Mouse (Mus musculus) hematopoietic stem cell, adult 5-6 weeks (primary cell): ENCODE data around the gene Snrpd2. TPM values are rescaled to one million over a fixed set of nuclear protein-coding genes. Genes with fewer than 3 reads are reported as not detected.

Source experiments
- ATAC-seq, 2 experiments: fragments of 125-278 bp in 1 of 2; replicated peaks in 1 of 2; 2 replicates each; pipeline ENCODE4 v1.8.0; 2016 to 2017; ENCODE audit warnings: inconsistent platforms in 2 of 2, mild to moderate bottlenecking in 2 of 2, moderate number of reproducible peaks in 2 of 2, low read depth in 1 of 2, moderate TSS enrichment in 1 of 2; ENCODE audit not compliant: low FRiP score in 2 of 2, poor library complexity in 2 of 2, severe bottlenecking in 2 of 2, insufficient read depth in 1 of 2, low TSS enrichment in 1 of 2
- total RNA-seq: library from RNA; stranded (forward); fragments of 172-1452, 232-1000 nt; gene quantifications from 2 replicates; pipeline ENCODE4 v1.2.3, GENCODE M21; 2017

Gene Snrpd2
- total RNA-seq, 1 experiment from 2014 or later, result 55.1 TPM

DNA sequence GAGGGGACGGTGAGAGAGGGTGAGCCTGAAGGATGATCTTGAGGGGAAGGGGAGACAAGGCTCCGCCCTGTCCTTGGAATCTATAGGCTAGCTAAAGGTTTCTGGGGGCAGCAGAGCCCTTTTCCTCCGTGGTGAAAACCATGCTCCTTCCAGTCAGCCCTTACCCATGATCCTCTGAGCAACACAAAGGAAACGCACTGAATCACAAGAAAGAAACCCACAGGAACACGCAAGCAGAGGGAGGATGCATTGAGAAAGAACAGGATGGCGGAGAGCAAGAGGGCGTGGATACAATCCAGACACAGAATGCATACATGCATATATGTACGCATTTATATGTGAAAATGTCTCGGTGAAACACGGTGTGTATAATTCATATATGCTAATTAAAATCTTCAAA, 20.0 kb downstream of the Snrpd2 start:
- ATAC-seq, result no peak

DNA sequence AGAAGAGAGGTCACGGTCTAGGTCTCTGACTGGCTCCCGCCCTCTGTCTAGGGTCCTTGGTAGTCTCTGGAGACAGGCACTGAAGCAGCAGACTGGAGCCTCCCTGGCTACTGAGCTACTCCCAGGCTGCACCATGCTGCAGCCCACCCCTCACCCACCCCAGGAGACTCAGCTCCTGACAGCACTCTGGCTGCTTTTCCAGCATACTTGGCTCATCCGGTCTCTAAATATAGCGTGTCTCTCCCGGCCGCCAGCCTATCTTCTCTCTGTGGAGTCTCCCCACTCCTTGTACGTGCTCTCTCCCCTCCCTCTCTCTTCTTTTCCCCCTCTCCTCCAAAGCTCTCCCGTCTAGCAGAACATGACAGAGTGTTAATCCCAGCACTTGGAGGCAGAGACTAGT, 20.6 kb downstream of the Snrpd2 start:
- no peak for ATAC-seq

DNA sequence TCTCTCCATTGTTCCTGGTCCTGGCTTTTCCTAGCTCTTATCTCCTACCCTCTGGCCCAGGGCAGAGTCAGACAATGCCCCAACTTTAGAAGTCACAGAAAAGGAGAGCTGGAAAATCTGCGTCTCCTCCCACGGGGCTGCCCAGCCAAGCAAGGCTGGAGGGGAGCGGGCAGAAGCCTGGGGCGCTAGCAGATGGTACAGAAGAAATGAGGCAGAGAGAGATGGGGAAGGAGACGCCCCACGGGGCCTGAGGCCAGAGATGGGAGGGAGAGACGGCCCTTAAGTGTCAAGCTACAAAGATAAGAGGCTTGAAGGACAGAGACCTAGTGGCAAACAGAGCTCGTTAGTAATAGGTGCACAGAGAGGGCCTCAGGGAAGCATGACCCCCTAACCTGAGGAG, 22.3 kb downstream of the Snrpd2 start:
- ATAC-seq, result no peak

DNA sequence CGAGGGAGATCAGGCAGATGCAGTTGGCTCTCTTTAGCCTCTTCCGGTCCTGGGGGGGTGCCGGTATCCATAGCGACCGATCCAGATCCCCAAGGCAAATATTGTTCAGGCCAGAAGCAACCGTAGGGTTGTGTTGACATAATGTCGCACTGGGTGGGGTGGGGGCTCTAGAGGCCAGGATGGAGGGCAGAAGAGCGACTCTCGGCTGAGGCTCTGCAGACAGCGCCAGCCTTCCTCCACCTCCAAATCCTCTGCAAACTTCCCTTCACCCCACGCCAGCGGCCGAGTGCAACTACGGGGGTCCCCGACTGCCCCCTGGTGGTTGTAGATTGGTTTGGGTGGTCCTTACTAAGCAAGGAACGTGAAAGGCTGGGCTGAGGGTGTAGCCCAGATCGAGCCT, 23.4 kb downstream of the Snrpd2 start:
- peak; percentile 82 to 86 for ATAC-seq

DNA sequence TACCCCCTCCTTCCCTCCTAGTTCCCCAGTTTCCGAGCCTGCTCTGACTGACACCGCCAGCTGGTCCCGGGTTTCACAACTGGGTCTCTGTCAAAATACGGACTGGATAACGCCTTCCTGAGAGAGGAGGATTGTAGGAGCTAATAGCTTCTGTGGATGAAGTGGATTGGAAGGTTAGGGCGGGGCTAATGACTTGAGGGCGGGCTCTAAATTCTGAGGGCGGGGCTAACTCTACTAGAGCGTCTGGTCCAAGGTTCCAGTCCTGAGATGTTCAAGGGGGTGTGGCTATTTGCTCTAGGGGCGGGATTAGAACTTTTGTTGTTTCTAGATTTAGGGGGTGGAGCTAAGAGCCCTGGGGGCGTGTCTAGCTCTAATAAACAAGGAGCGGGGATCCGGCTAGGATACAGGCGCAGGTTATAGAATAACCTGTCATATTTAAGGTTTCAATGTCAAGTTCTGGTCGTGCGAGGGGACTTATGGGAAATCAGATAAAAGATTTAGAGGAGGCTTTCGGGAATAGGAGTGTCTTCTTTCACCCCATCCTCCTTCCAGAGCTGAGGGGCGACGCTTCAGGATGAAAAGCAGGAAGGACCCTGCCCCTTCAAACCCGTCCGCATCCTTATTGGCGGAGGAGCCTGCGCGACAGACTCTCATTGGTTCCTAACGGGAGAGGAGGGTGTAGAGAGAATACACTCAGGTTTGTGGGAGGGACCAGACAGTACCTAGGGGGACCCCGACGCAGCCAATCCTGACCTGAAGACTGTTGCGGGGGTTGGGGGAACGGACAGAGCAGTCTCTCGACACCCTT, 26.4 kb downstream of the Snrpd2 start, which contains the start of gene Eml2:
Gene Eml2, plus strand, starts transcription at position 714 of the 808 bp plus-strand sequence.
- ATAC-seq, result no peak

DNA sequence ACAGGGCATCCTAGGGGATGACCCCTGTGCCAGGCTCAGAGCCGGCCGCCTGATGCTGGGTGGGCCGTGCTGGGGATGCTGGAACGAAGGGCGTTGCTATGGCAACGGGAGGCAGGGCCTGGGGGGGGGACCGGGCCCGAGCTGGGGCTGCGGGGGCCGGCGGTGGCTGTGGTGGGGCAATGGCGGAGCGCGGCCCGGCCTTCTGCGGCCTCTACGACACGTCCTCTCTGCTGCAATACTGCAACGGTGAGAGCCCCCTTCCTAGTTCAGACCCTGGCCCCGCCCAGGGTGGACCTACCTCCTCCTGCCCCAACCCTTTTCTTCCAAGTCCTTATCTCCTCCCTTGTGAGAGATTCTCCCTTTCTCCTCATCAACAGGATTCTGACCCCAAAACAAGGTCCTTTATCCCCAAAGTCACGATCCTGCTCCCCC, 27.0 kb downstream of the Snrpd2 start:
- no peak for ATAC-seq

DNA sequence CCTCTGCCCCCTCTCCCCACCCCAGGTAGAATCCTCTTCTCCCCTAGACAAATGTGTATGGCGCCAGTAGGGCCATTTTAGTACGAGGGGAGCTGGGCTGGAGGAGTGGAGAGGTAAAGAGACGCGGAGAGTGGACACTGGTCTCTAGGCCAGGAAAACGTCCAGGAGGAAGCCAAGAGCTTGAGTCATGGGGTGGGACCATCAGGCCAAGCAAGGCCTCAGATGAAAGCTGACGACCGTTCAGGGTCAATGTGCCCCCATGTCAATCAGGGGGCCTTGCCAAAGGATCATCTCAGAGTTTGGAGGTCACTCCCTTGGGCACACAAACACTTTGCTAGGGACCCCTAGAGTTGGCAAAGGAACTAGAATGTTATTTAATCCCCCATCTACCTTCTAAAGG, 27.7 kb downstream of the Snrpd2 start:
- no peak for ATAC-seq

DNA sequence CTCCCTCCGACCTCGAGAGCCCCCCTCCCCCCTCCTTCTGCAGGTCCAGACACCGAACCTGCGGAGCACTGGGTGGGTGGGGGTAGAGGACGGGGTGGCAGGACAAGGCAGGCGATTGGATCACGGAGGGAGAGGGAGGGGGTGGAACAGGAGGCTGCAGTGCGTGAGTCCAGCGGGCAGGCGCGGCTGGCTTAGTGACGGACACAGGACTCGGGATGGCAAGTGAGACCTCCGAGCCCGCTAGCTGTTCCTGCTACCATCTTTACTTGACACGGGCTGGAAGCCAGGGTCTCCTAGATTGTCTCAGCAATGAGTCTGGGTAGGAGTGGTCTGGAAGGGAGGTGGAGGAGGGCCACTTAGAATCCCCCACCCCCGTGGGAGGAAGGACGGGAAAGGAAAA, 28.5 kb downstream of the Snrpd2 start:
- ATAC-seq, result no peak

DNA sequence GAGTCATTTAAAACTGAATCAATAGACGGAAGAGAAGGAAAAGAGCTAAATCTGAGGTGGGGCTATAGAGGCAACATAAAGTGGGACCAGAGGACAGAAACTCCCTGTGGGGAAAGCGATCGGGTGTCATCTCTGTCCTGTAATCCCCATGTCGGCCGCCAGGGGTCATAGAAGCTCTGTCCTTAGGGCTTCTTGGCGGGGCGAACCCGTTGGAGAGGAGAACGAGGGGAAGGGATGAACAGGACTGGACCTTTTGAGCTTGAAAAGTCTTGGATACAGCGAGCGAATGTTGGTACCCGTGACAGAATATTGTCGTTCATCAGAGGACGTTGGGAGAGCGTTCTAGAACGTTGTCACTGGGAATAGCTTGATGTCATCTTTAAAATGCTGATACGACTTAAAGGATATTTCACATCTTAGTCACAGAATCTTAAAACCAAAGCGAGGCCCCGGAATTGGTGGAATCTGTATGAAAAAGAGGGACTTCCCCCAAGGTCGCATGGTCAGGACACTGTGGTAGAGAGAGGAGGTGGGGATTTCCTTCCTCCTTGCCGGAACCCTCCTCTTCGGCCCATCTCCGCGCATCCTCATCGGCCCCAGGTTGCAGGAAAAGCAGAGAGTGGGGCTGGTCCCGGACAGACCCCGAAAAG, 29.0 kb downstream of the Snrpd2 start:
- peak in 1 of 2 experiments; percentile 38; a peak in 1 of 4 replicates for ATAC-seq

DNA sequence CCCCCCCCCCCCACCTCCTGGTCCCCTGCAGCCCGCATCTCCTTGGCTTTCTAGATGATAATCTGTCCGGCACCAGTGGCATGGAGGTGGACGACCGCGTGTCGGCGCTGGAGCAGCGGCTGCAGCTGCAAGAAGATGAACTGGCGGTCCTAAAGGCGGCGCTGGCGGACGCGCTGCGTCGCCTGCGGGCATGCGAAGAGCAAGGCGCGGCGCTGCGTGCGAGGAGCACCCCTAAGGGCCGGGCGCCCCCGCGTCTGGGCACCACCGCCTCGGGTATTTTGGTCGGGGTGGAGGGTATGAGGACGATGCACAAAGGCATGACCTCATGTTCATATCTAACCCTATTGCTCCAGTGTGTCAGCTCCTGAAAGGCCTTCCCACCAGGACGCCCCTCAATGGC, 29.7 kb downstream of the Snrpd2 start:
- ATAC-seq, result peak; percentile 28 to 51; a peak in 2 of 4 replicates

DNA sequence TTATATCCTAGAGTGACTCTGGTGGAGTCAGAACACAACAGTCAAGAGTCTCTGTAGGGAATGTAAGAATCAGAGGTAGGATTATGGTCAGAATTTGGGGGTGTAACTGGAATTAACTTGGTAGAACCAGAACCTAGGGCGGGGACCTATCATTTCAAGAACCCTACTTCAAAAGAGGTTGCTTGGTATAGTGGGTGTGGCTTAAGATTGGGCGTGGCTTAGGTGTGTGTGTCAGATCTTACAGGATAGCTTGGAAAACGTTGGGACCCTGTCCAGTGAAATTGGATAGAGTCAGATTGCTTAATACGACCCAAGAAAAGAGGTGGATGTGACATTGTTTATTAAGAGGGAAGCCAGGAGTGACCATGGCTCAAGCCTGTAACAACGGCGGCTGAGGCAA, 30.4 kb downstream of the Snrpd2 start:
- ATAC-seq, result no peak

DNA sequence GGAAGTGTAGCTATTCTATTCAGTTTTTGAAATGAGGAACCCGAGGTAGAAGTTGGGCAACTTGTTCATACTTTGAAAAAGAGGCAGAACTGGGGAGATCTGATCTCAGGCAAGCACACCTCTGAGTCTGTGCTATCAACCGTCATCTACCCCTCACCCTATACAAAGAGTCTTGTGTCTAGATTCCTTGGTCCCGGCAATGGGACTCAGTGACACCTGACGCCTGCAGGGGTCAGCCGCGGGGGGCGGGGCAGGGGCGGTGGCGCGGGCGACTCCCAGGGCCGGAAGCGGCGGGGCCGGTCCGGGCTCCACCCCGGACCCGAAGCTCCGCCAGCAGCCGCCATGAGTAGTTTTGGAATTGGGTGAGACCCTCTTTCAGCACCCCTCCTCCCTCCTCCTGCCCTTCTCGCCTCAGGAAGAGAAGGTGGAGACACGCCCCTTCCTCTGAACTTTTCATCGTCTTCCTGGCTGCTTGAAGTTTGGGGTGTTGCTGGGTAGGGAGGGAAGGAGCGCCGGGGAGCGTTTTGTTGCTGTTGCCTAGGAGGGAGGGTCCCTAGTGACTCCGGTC, 31.4 kb downstream of the Snrpd2 start:
- ATAC-seq, result peak; percentile 43 to 50

DNA sequence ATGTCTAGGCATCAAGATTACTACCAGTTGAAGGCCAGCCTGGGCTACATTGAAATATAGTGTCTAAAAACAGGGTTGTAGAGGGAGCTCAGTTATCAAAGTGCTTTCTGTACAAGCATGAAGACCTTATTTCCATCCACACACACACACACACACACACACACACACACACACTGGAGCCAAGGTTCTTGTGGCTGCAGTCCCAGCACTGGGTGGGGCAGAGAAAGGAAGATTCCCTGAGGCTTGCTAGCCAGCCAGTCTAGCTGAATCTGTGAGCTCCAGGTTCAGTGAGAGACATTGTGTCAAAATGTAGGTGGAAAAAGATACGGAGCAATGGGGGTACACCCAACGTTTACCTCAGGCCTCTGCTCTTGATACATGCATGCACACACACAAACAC, 34.7 kb downstream of the Snrpd2 start:
- no peak for ATAC-seq

DNA sequence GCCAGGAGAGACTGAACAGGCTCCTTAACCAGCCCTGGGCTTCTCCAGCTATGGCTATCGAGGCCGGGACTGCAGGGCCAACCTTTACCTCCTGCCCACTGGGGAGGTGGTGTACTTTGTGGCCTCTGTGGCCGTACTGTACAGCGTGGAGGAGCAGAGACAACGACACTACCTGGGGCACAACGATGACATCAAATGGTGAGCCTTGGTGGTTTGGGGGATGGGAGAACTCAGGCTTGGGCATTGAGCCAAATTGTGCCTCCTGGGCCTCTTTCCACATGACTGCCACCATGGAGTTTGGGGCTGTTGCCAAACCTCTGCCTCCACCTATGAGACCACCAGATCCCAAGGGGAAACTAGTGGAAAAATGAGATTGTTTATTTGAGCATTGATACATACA, 35.2 kb downstream of the Snrpd2 start:
- no peak for ATAC-seq

DNA sequence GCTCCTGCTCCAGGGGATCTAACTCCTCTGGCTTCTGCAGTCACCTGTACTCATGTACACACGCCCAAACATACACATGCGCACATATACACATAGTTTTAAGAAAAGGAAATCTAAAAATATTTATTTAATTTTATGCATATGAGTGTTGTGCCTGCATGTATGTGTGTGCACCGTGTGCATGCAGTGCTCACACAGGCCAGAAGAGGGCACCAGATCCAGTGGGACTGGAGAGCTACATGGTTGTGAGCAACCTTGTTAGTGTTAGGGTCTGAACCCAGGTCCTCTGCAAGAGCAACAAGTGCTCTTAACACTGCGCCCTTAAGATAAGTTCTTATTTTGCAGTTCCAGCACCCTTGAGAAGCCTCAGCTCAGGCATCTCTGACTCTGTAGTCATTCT, 45.2 kb downstream of the Snrpd2 start:
- ATAC-seq, result no peak

DNA sequence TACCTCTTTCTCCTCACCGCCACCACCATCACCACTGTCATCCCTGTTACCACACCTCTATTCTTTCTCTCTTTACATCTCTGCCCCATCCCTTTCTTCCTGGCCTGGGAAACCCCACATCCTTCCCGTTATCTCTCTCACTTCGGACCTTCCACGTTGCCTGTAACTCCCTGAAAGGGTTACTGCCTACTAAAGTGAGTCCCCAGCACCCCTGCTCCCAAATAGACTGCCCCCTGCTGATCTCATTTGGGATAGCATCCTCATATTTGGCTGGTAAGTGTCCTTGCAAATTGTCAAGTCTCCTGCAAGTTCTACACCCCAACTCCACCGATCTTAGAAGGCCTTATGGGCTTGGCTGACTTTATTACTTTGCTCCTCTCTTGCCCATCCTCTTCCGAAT, 47.2 kb downstream of the Snrpd2 start:
- ATAC-seq, result peak in 1 of 2 experiments; percentile 54; a peak in 1 of 4 replicates

DNA sequence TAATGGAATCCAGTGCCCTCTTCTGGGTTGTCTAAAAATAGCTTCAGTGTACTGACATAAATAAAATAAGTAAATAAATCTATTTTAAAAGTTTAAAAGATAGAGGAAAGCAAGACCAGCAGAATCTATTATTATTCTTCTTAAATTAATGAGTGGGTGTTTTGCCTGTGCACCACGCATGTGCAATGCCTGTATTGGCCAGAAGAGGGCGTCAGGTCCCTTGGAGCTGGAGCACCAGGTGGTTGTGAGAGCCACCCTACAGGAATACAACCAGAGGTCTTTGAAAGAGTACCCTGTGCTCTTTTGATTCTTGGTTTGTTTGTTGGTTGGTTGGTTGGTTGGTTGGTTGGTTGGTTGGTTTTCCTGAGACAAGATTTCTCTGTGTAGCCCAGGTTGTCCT, 48.5 kb downstream of the Snrpd2 start:
- no peak; a peak in 1 of 4 replicates for ATAC-seq

DNA sequence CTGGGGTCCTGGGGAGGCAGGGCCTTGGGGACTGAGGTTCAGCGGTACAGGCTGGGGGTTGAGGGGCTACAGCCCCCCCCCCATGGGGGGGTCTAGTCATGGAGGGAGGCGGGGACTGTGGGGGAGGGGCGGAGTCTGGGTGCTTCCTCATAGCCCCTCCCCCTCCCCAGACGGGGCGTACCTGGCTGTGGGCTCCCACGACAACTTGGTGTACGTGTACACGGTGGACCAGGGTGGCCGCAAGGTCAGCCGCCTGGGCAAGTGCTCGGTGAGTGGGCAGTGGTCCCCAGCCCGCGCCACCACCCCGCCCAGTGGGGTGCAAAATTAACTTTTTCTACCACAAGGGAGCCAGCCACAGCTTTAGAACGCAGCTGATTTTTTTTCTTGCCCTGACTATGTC, 52.1 kb downstream of the Snrpd2 start:
- no peak for ATAC-seq
